Mouse (Mus musculus) spleen, postnatal 4 days (tissue): Measurements from ENCODE around the gene Ak3.

Source experiments
- DNase-seq, 2 experiments: peaks; one replicate each; pipeline ENCODE4 v3.0.0; 2022; ENCODE audit warnings: low spot score in 2 of 2

Ak3 gene

GRCm38 (mm10) chr19:28995366-28995765, 52.4 kb downstream of the Ak3 start:
- DNase-seq, result no peak

- DNase-seq, result no peak
Observed at GRCm38 (mm10) chr19:28994870-28995269, 52.9 kb downstream of the Ak3 start.

- DNase-seq, result no peak
Observed at GRCm38 (mm10) chr19:28991391-28991790, 56.4 kb downstream of the Ak3 start.

- no peak for DNase-seq
Observed at GRCm38 (mm10) chr19:28990590-28991221, 57.1 kb downstream of the Ak3 start.

- DNase-seq, result peak; percentile 98 to 99
Observed at GRCm38 (mm10) chr19:28990194-28990589, 57.6 kb downstream of the Ak3 start, which contains the start of gene Cdc37l1. Gene Cdc37l1, plus strand, starts transcription at chr19:28990352.

- DNase-seq, result no peak
Observed at GRCm38 (mm10) chr19:28989515-28989914, 58.2 kb downstream of the Ak3 start.

- no peak for DNase-seq
Observed at GRCm38 (mm10) chr19:28982617-28983016, 65.1 kb downstream of the Ak3 start.

- peak; percentile 70 to 89 for DNase-seq
Observed at GRCm38 (mm10) chr19:28974862-28975611, 72.7 kb downstream of the Ak3 start.
